9 mouse cellular contexts compared by ENCODE assay signal in the genomic region with DNA sequence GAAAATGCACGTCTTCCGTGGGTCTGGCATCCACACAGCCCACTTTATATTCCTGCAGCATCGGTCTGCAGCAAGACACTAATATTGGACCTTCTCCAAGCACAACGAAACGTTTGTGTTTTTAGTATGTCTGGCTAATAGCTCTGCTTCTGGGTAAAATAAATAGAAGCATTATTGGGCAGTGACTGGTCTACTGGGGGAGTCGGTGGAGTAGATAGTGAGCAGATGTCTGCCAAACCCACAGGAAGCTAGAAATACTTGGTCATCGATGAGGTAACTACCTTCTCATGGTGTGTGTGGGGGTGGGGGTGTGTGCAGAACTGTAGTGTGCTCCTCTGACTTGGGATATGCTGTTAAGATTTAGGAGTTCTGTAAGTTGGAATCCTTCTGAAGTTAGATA. TPM values are rescaled to one million over a fixed set of nuclear protein-coding genes. Genes with fewer than 3 reads are reported as not detected.
A peak's percentile ranks its signal among the peaks of the same experiment; 100 is the strongest.
DNase-seq lines count a peak whose midpoint lies in the region; ATAC-seq lines count a peak whose summit lies in the region.
"Had no signal": no experiment of that assay in that cellular context is flagged by ENCODE, and none has a peak within 500 bp of the region (broad histone marks: within the 10 kb centered on the region; RNA-seq: fewer than 3 reads in every experiment).

No protein-coding gene starts in this region.

- 0 out of 2 replicates have a peak, but pooled peaks have one; percentile 36 for ATAC-seq in common myeloid progenitor, adult 5-6 weeks (replicated peaks; ENCODE audit: low read depth, poor library complexity, severe bottlenecking)
- no peak for ATAC-seq in hindbrain, embryonic 13.5 days (ENCODE audit: low FRiP score)
- no peak for ATAC-seq in midbrain, embryonic 13.5 days
- ATAC-seq in erythroblast, adult 5-6 weeks (replicated peaks; ENCODE audit: low FRiP score, poor library complexity, severe bottlenecking), result no peak

- H3K4me1 ChIP-seq in heart, embryonic 10.5 days, result peaks cover 48% of the 10 kb centered on the region
- H3K4me1 ChIP-seq in hindbrain, embryonic 13.5 days (replicated peaks), result peaks cover 35% of the 10 kb centered on the region
- peaks cover 36% of the 10 kb centered on the region for H3K4me1 ChIP-seq in midbrain, embryonic 13.5 days (replicated peaks)

- intact Hi-C loops in heart, postnatal 10 days (cut with DNase I), result loop anchor here (2.0 to 5.0 kb wide), 2 partner anchors 22 to 70 kb away; no protein-coding TSS in a partner anchor

- no peaks in the 10 kb centered on the region for H3K9me3 ChIP-seq in heart, embryonic 10.5 days
- no peaks in the 10 kb centered on the region for H3K9me3 ChIP-seq in hindbrain, embryonic 13.5 days
- H3K9me3 ChIP-seq in midbrain, embryonic 13.5 days, result no peaks in the 10 kb centered on the region

- peak overlapping the region; percentile 91 for H3K4me3 ChIP-seq in heart, embryonic 10.5 days
- H3K4me3 ChIP-seq in hindbrain, embryonic 13.5 days, result peak overlapping the region; percentile 85
- H3K4me3 ChIP-seq in midbrain, embryonic 13.5 days (replicated peaks), result peak overlapping the region; percentile 89

- H3K27me3 ChIP-seq in heart, embryonic 10.5 days (ENCODE audit: insufficient read depth, poor library complexity, severe bottlenecking), result no peaks in the 10 kb centered on the region
- peaks cover 24% of the 10 kb centered on the region for H3K27me3 ChIP-seq in hindbrain, embryonic 13.5 days
- H3K27me3 ChIP-seq in midbrain, embryonic 13.5 days, result peaks cover 13% of the 10 kb centered on the region

- no peak for DNase-seq in heart, embryonic 10.5 days (ENCODE audit: low spot score)
- no peak for DNase-seq in heart, postnatal 10 days
- DNase-seq in cerebellum, adult 11-12 months, result no peak
- DNase-seq in spleen, postnatal 36 days (ENCODE audit: low spot score in 2 of 2), result no peak

- no peaks in the 10 kb centered on the region for H3K36me3 ChIP-seq in heart, embryonic 10.5 days
- H3K36me3 ChIP-seq in hindbrain, embryonic 13.5 days, result no peaks in the 10 kb centered on the region
- no peaks in the 10 kb centered on the region for H3K36me3 ChIP-seq in midbrain, embryonic 13.5 days

- 35% methylated on average over 7 of the region's 7 CpGs for WGBS in heart, embryonic 10.5 days
- WGBS in hindbrain, embryonic 13.5 days, result 33% methylated on average over 7 of the region's 7 CpGs
- WGBS in midbrain, embryonic 13.5 days, result 50% methylated on average over 7 of the region's 7 CpGs

- peak overlapping the region; percentile 98; the same call in 1 of the 2 replicates for H3K27ac ChIP-seq in heart, embryonic 10.5 days
- H3K27ac ChIP-seq in hindbrain, embryonic 13.5 days, result peak overlapping the region; percentile 76
- no peak overlapping the region for H3K27ac ChIP-seq in midbrain, embryonic 13.5 days

- peak overlapping the region; percentile 94 for H3K9ac ChIP-seq in hindbrain, embryonic 13.5 days
- H3K9ac ChIP-seq in midbrain, embryonic 13.5 days (replicated peaks), result peak overlapping the region; percentile 94

- peak overlapping the region; percentile 86 for H3K4me2 ChIP-seq in hindbrain, embryonic 13.5 days
- peak overlapping the region; percentile 91 for H3K4me2 ChIP-seq in midbrain, embryonic 13.5 days (replicated peaks)

RNA-seq across cellular contexts. Expression of gene Farp1, which starts 2.3 kb away (rescaled TPM):
- polyA plus RNA-seq in heart, embryonic 10.5 days (2016; fragmentation: Nextera tagmentation; extraction: Ambion mirVana), result 27.0 and 36.1 TPM in 2 replicates
- 10 to 100 TPM; 31.1 to 32.8 TPM for total RNA-seq in heart, postnatal 10 days (2021)
- 0.50 TPM in 1 of 2 replicates, not detected in the other for total RNA-seq in common myeloid progenitor, adult 5-6 weeks (2017)
- polyA plus RNA-seq in hindbrain, embryonic 13.5 days (2015; fragmentation: Nextera tagmentation; extraction: Ambion mirVana), result 23.3 and 24.8 TPM in 2 replicates
- polyA plus RNA-seq in midbrain, embryonic 13.5 days (2015; fragmentation: Nextera tagmentation; extraction: Ambion mirVana), result 21.3 and 22.5 TPM in 2 replicates
- 0.42 and 0.58 TPM in 2 replicates for total RNA-seq in erythroblast, adult 5-6 weeks (2015; ENCODE audit: low replicate concordance)
- total RNA-seq in erythroblast, adult 5-6 weeks (2017; ENCODE audit: low replicate concordance), result 1.5 TPM in 1 of 2 replicates, not detected in the other
- polyA plus RNA-seq: erythroblast, embryonic 14.5 days had no signal

Comparison
In these comparisons a context has a peak if more than half of its experiments do, and no peak if none do; other contexts are left out.
1. RNA of gene Farp1, which starts 2.3 kb away (total RNA-seq): 31.1 to 32.8 TPM in heart, postnatal 10 days; 0.42 to 1.5 TPM in erythroblast, adult 5-6 weeks and 0.50 TPM in common myeloid progenitor, adult 5-6 weeks; every median in the first group is over 10 times any median in the second.
2. Peak in every context shown above with its lines, with median percentiles within 50 percentile points of each other: H3K4me3 ChIP-seq.